Mouse (Mus musculus) CD8-positive naive resting alpha-beta T cell, adult 2 months (primary cell): Measurements from ENCODE around the gene Jund.

Source experiments
- DNase-seq, 2 experiments: peaks; one replicate each; pipeline ENCODE4 v3.0.0; 2022; ENCODE audit warnings: low read depth in 2 of 2, low spot score in 2 of 2

Jund gene

DNA sequence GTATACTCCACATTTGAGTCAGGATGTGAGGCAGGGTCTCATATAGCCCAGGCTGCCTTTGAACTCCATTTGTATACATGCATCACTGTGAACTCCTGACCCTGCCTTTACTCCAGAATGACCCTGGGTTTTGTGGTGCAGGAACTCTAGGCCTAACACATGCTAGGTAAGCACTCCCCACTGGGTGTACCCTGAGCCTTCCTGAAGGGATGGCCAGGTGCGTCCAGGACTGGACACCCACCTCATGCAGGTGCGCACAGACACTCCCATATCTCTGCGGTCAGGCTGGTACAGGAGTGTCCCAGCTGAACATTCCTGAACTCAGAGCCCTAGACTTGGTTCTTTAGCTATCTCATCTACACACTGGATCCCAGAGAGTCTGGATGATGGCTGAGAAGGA is 24.6 kb upstream of the Jund start:
- DNase-seq = no peak

DNA sequence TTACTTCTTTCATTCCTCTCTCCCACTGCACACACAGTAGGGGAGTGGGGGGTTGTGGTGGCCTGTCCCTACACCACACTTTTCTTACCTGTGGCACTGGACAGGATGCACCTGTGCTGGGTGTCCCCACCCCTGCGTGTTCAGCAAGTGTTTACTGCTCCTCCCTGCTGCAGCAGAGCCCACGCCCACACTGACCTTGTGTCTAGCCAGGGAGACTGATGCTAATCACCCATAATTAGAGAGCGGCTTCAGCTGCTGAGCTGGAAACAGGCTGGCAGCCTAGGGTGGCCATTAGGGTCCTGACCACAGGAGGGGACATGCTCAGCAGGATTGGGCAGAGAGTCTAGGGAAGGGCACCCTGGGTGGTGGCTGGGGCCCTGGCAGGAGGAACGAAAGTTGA is 24.0 kb upstream of the Jund start:
- DNase-seq = no peak

DNA sequence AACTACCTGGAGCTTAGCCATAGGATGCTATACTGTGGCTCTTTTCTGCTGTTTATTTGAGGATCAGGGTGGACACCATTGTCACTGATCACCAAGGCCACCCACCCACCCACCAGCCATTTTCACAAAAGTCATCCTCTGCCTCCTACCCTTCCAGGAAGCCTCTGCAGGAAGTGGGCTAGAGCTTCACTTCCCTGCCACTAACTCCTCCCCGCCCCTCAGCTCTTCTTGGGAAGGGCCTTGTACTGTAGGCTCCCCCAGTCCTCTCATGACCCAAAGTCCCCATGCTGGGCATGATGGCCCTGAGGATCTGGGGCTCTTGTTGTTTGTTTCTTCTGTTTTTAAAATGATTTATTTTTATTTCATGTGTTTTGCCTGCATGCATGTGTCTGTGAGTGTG is 23.4 kb upstream of the Jund start:
- DNase-seq = peak in 1 of 2 experiments; percentile 37

DNA sequence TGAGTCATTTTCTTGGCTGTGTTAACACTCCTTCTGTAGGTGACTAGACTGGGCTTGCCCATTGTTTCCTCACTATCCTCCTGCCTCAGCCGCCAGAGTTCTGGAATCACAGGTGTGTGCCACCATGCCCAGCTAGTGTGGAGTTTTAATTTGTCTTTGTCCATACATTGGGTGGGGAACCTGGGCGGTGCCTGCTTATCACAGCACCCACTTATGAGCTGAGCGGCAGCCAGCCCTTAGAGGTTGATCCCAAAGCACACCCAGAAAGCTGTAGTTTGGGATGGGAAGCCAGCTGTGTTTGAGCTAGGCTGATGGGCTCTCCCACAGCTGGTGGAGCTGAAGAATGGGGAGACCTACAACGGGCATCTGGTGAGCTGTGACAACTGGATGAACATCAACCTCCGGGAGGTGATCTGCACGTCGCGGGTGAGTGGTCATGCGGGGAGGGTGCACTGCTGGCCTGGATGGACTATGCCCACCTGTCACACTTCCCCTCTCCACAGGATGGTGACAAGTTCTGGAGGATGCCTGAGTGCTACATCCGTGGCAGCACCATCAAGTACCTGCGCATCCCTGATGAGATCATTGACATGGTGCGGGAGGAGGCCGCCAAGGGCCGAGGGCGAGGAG is 21.2 kb upstream of the Jund start:
- no peak for DNase-seq

DNA sequence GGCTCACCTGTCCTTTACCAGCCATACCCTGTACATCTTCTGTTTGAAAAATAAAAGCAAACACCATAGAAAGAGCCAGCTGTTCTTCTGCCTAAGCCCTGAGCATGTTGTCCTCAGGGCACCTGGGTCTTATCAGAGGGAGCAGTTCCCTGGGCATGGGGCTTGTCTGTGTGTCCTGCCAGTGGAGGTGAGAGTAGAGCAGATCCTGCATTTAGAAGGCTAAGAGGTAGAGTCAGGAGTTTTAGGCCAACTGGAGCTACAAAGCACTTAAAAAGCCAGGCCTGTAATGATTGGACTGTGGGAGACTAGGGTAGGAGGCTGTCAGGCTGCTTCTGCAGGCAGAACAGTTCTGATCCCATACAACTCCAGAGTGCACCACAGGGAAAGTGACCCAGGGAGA is 20.1 kb upstream of the Jund start:
- DNase-seq = no peak

DNA sequence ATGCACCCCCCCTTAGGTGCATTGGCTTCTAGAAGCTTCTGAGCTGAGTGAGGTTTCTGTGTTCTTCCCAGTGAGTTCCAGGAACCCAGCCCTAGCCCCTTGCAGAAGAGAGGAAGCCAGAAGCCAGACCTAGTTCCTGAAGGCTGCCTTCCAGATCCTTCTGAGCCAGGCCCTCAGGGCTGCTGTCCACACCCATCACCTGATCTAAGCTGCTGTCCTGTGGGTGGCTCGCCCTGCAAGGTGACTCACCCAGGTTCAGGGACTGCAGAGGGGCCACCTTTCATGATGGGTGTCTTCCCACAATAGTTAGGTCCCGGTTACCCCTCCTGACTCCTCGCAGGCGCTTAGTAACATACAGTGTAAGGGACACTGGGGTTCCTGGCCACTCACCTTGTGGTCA is 19.3 kb upstream of the Jund start:
- DNase-seq = no peak

DNA sequence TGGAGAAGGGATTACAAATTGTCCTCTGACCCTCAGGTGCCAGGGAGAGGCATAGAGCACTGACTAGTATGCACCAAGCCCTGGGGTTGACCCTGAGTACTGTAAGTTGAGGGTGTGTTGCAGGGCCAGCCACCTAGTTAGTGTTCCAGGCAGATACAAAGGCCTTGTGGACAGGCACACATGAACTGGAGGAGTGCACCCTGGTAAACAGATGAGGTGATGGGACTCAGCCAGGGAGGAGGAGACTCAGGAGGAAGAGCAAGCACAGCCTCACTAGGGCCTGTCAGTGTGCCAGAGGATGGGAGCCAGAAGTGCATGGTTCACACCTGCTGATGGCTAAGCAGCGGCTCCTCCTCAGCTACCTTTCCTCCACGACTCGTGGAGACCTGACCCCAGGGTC is 18.7 kb upstream of the Jund start:
- no peak for DNase-seq

DNA sequence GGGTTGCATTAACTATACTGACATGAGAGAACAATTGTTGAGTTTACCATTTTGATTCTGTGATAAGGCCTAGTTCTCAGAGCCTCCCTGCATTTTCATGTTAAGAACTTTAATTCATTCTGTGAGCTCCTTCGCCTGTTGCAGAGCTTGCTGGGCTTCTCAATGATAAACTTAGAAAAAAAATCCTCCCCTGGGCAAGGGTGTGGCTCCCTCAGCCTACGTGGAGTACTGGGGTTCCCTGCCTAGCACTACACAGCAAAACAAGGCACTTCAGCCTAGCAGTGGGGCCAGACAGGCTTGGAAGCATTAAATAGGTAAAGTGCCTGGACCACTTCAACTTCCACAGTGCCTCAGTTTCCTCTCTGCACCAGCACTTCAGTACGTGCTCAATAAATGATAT is 17.3 kb upstream of the Jund start:
- no peak for DNase-seq

DNA sequence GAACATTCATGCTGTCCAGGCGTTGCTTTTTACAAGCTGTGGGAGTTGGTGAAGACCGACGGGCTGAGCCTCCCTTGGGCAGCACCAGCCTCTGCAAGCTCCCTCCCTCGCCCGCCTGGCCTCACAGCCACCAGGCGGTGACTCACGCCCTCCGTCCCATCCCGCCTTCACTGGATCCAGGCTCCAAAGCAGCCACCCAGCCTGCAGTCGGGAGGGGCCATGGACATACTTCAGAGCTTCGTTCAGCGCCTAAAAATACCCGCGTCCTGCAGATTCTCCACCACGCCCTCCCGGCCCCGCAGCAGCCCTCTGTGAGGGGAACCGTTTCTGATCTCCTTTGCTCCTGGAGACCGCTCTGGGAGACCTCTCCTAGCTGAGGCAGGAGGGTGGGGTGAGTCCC is 16.6 kb upstream of the Jund start:
- DNase-seq = no peak

DNA sequence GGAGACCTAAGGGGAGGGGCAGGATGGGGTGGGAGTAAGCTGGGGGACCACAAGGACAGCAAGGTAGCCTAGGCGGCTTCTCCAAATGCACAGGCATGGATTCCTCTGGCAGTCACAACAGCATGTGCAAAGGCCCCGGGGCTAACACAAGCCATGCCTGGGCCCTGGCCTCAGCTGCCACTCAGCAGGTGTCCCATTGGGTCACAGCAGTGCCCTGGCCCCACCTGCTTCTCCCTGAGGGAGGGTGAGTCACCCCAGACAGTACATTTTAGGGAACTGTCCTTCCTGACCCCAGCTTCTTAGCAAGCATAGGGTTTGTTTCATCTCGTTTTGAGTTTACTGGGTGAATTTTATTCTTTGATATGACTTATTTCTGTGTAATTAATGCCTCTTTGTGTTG is 16.1 kb upstream of the Jund start:
- DNase-seq = no peak

DNA sequence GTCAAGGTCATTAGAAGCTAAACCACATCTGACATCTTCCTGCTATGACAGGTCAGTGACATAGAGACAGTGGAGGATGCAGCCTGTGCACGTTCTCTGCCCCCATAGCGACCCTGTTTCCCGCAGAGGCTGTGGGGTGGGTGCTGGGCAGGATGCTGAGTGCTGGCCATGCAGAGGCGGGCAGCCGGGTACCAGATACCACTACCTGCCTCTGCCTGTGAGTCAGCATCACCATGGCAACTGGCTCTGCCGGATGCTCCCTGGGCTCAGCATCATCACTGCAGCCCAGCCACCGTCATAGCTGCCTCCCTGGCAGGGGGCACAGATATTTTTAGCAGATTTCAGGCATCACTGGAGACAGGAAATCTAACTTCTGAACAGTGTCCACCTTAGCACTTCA is 14.5 kb upstream of the Jund start:
- no peak for DNase-seq

DNA sequence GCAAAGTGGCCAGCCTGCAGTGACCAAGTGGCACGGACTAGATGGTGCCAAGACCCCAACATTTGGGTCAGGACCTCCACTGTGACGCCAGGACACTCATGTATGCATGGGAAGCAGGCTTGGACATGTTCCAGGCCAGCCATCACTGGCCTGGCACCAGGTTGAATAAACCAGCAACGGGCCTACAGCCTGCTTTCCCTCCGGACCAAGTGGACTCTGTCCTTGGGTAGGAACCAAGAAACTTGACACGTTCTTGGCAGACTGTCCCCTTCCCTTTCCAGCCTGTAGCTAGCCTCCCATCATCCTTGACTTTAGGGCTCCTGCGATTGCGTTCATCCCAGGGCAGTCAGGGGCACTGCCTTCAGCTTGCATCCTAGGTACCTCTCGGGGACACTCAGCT is 11.2 kb upstream of the Jund start:
- DNase-seq = no peak

DNA sequence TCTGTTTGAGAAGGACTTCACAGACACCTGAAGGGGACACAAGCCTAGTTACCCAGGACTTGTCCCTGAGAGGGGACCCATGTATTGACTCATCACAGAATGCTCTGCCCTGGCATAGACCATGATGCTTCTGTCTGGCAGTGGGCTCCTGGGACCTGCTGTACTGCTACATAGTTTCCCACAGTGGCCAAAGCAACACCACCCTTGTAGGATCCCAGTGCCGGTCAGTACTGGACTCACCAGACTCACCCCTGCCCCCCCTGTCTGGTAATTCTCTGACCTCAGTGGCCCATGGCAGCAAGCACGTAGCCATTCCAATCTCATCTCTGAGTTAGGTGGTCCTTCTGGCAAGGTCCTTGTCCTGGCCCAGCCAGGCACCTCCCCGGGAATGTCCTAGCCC is 10.6 kb upstream of the Jund start:
- no peak for DNase-seq

DNA sequence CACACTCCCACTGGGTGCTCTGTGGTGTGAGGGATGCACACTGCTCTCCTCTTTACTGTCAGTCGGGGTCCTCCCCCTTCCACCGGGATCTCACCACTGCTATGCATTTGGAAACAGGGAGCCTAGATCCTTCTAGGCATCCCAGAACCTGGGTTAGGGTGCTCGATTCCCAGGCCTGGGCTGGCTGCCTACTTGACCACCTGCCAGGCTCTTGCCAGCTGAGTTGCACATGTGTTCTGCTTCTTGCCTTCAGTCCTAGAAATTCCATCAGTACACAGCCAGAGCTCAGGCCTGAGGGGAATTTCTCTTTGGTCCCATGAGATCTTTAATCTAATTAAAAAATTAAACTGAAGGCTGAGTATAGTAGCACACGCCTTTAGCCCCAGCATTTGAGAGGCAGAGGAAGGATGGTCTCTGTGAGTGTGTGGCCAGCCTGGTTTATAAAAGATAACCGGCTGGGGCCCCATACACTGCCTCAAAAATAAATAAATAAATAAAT is 8.8 kb upstream of the Jund start:
- DNase-seq = no peak

DNA sequence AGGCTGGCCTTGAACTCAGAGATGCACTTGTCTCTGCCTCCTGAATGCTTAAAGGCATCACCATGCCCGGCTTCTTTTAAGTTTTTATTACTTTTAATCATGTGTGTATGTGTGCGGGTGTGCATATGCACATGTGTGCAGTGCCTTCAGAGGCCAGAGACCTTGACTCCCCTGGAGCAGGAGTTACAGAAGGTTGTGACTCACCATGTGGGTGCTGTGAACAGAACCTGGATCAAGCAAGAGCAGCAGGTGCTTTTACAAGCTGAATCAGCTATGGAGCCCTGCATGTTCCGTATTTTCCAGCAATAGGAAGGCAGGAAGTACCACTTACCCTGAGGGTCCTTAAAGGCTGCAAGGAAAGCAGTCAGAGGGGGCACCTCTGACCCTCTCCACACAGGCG is 7.5 kb upstream of the Jund start:
- no peak for DNase-seq

DNA sequence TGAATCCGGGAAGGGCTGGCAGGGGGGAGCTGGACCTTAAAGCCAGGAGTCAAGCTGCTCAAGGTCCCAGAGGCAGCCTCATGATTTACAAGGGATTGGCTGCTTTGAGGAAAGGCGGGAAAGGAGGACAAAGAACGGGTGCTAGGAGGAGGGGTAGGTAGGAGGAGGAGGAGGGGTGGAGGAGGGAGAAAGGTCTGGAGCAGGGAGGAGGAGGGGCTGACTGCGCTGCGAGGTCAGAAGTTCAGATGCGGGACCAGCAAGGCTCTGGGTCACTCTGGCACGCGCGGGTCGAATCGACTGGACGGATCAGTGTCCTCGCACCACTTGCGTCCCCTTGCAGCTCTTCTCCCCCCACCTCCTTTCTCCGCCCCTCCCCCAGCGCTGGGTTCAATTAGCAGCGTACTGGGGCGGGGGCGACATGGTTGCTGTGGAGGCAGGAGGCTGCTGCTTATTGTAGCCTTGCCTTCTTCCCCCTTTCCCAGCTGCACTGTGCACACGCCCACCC is 7.0 kb upstream of the Jund start:
- DNase-seq = no peak

DNA sequence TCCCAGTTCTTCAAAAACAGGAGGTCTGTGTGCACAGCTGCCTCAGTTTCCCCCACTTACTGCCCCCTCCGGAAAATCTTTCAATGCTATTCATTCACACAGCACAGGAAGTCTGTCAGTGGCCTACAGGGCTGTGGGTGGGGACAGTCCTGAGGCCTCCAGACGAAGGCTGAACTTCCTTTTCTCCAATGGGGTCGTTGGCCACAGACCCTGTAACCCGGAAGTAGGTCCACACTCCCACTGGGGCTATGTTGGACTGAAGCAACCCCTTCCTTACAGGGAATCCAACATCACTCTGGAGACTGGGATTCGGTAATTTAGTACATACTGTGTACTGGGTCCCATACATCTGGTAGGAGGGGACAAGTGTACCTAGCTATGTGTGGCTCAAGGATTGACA is 5.1 kb upstream of the Jund start:
- no peak for DNase-seq

DNA sequence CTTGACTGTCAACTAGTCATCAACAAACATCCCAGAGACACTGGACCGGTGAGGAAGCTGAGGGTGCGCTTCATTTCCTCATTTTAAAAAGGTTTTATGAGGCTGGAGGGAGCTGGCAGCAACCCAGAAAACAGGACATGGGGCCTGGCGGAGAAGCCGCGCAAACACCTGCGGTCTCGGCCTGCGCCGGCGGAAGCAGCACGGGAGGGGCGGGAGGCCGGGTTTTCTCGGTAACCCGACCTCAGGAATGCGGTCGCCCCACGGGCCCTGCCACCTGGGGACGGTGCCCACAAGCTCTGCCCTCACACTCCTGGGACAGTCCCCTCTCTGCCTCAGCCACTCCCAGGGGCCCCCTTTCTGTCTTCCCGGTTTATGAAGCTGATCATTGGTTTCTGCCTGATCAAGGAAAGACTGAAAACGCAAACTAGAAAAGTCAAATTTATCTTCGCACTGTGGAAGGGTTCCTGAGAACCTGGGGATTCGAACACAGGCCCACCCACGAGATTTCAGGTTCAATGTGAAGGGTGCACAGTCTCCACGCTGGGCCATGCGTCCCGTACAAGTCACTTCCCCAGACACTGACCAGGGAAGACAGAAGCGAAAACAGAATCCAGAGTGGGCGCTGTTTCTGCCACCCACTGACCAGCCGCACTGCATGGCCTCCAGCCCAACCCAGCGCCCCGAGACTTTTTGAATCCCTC is 3.3 kb upstream of the Jund start:
- peak; percentile 41 to 44 for DNase-seq

DNA sequence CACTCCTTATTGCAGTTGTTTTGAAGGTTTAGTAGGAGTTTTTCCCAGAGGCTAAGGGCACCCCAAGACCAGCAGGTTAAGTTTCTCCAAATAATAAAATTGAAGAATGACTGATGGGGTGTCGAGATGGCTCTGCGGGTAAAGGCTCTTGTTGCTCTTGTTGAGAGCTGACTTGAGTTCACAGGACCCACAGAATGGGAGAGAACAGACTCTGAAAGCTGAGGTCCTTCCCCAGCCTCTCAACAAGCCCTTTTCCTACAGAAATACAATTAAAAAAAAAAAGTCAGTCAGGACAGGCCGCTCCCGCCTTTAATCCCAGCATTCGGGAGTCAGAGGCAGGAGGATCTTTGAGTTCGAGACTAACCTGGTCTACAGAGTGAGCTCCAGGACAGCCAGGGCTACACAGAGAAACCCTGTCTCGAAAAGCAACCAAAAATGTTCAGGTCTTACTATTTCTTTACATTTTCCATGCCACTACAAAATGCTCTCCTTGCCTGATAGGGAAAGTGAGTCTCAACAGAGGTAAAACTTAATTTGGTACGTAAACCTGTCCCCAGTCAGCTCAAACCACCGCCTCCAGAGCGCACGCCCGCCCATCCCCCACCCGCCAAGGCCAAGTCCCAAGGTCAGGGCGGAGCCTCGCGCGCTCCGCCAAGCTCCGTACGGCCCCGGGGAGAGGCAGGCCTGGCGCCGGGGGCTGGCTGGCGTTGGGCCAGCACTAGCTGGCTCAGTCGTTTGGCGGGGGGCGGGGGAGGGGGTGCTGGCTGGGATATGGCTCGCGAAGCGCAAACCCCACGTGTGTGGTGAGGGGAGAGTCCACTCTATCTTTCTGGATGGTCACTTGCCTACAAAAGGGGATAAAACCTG is 2.5 kb upstream of the Jund start:
- peak in 1 of 2 experiments; percentile 44 for DNase-seq

DNA sequence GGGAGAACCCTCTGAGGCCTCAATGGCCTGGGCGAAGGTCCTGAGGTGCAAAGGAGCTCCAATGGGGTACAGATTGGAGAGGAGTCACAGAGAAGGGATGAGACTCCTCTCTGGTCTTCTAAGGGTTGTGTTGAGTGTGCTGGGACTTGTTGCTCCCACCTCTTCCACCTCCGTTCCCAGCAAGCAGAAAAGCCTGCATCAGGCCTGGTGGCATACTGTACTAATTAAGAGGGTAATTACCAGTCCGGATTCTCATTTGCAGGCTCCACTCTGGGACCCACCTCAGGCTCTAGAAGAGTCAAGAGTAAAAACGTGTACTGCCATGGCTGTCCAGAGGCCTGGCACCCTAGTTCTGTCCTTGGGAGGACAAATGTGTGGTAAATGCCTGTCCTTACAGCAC is 1.8 kb upstream of the Jund start:
- no peak for DNase-seq

DNA sequence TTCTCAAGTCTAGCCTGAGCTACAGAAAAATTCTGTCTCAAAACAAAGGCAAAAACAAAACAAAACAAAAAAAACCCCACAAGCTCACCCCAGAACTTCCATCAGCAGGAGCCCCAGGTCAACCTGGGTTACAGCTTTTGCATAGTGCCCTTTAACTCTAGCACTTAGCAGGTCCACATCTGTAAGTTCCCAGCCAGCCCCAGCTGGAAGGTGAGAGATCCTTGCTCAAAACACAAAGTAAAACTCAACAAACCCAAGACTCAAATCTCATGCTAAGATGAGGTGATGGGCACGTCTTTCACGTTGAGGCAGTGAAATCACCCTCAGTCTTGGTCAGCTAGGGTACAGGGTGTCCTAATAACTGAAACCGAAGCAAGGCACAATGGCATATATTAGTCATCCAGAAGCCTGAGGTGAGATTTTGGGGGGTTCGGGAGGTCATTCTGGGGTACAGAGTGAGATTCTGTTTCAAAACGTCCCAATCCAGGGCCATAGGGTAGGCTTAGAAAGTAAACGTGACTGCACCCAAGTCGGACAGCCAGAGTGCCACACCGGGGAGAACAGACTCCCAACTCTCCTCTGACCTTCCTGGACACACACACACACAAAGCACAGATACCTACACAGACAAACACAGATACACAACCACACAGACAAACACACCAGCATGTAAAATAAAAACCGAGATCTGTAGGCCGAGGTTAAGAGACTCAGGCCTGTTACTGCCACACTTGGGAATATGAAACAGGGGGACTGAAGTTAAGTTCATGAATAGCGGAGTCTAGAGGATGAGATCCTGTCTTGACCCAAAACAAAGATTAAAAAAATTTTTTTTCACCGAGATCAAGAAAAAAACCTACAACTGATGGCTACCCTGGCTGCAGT is 1.1 kb upstream of the Jund start:
- DNase-seq = no peak
